Mouse (Mus musculus) adipose tissue, adult 10 weeks (tissue): ENCODE results near the gene Gm28044. TPM values are rescaled to one million over a fixed set of nuclear protein-coding genes. Genes with fewer than 3 reads are reported as not detected.

ENCODE experiments used
- polyA plus RNA-seq: library from polyadenylated mRNA; stranded (reverse); fragments of 350-450 nt; fragmentation: Illumina TruSeq; extraction: RNeasy Lipid Tissue Mini Kit (QIAGEN cat#74804); gene quantifications from one replicate; pipeline ENCODE4 v1.2.3, GENCODE M21; 2014; ENCODE audit warnings: low read depth, low replicate concordance

The Gm28044 gene
- not detected for polyA plus RNA-seq

DNA sequence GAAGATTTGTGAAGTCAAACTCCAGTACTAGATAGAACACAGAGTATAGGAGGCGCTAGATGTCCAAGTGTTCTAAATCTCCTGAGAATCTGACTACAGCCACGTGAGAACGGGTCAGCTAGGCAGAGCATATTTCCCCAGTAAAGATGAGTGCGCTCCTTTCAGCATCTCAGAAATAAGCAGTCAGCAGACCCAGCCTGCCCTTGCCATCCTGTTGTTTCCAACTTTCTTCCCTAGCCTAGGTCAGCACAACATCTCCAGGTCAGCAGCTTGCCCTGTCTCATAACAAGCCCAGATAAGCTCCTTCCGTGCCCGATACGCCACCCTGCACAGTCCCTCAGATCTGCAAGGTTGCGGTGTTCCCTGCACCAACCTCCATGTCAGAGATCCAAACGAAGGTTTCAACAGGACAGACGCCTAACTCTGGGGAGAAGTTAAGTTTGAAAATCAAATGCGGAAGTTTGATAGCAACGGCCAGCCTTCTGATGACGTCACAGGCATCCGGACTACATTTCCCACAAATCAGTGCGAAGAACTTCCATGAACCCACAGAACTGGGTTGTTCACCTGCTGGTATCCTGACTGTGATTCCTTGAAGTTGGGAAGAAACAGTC is at the start of gene Gm28044, which contains the start of gene Zfp953:
Gene Gm28044, minus strand, starts transcription at position 406 of the 614 bp plus-strand sequence.
Gene Zfp953, minus strand, starts transcription at position 475 of the 614 bp plus-strand sequence.

DNA sequence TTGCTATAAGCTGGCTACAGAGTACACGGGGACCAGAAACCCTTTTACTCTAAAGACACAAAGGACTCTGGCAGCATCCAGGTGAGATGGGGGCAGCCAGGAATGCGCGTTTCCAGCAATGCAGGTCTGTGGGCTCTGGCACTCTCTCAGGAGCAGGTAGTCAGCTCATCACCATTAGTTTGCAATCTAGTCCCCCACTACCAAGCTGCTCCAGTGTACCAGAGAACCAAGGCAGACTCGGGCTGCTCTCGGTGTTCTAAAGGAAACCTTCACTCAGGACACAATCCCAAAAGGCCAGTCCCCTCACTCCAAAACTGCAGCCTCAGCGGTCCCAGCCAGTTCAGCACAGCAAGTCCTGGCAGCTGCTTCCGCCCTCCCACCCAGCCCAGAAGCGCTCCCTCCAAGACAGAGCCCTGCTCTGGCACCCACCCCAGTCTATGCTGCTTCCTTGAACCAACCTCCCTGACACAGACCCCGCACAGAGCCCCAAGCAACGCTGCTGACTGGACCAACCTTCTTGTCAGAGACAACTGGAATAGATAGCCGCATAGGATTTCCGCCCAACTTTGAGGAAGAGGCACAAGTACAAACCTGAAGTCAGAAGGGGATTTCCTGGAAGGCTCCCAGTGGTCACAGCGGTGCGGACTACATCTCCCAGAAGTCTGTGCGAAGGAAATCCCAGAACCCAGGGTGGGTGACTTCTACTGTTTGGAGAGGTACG is 39.0 kb upstream of the Gm28044 start, which contains the start of gene Zfp429:
Gene Zfp429, minus strand, starts transcription at position 637 of the 721 bp plus-strand sequence.

GRCm38 (mm10) chr13:67375050-67375911 is 14.9 kb upstream of the Gm28044 start, which contains the start of the genes Gm28041 and Zfp456:
Gene Gm28041, minus strand, starts transcription at chr13:67375733.
Gene Zfp456, minus strand, starts transcription at chr13:67375810.

GRCm38 (mm10) chr13:67332019-67332724 is 28.2 kb downstream of the Gm28044 start, which contains the start of gene Zfp595:
Gene Zfp595, minus strand, starts transcription at chr13:67332570.

GRCm38 (mm10) chr13:67305822-67306672 is 54.3 kb downstream of the Gm28044 start, which contains the start of gene Zfp457:
Gene Zfp457, minus strand, starts transcription at chr13:67306485.

GRCm38 (mm10) chr13:67278314-67278713 is 82.0 kb downstream of the Gm28044 start, which contains the start of gene Zfp458:
Gene Zfp458, minus strand, starts transcription at chr13:67278466.

Other genes starting within 250 kb of the Gm28044 start
- gene Rslcan18, start 244.3 kb downstream of the Gm28044 start, polyA plus RNA-seq: 0.84 TPM
- 3.8 TPM for gene Zfp759, start 238.9 kb downstream of the Gm28044 start, polyA plus RNA-seq
- 4.8 TPM for gene Rsl1, start 187.4 kb downstream of the Gm28044 start, polyA plus RNA-seq
- gene Zfp455, start 166.0 kb downstream of the Gm28044 start, polyA plus RNA-seq: 2.4 TPM
- gene Zfp458, start 82.1 kb downstream of the Gm28044 start, polyA plus RNA-seq: 6.5 TPM
- gene Zfp457, start 54.1 kb downstream of the Gm28044 start, polyA plus RNA-seq: 2.6 TPM
- gene Zfp595, start 28.0 kb downstream of the Gm28044 start, polyA plus RNA-seq: 4.2 TPM
- gene Zfp953, start 69 bp upstream of the Gm28044 start, polyA plus RNA-seq: 2.4 TPM
- gene Gm28041, start 15.2 kb upstream of the Gm28044 start, polyA plus RNA-seq: 0.48 TPM
- 1.4 TPM for gene Zfp456, start 15.3 kb upstream of the Gm28044 start, polyA plus RNA-seq
- 6.1 TPM for gene Zfp429, start 39.3 kb upstream of the Gm28044 start, polyA plus RNA-seq
- 1.4 TPM for gene Zfp459, start 60.9 kb upstream of the Gm28044 start, polyA plus RNA-seq
- gene Zfp874a, start 91.1 kb upstream of the Gm28044 start, polyA plus RNA-seq: 9.8 TPM
- 7.1 TPM for gene Zfp874b, start 123.7 kb upstream of the Gm28044 start, polyA plus RNA-seq
- gene Zfp58, start 140.0 kb upstream of the Gm28044 start, polyA plus RNA-seq: 7.5 TPM
- not detected for gene Gm26965, start 165.6 kb upstream of the Gm28044 start, polyA plus RNA-seq
- gene Zfp87, start 165.6 kb upstream of the Gm28044 start, polyA plus RNA-seq: 16.9 TPM
- gene Zfp748, start 193.3 kb upstream of the Gm28044 start, polyA plus RNA-seq: 5.2 TPM
- gene Zfp729b, start 249.2 kb upstream of the Gm28044 start, polyA plus RNA-seq: 5.3 TPM